Mouse (Mus musculus) hindbrain, embryonic 11.5 days (tissue): Measurements from ENCODE around the gene Nat14. TPM values are rescaled to one million over a fixed set of nuclear protein-coding genes. Genes with fewer than 3 reads are reported as not detected.

ENCODE experiments used
- ATAC-seq: fragments of 200-750 bp; cut with Nextera tagmentation; 2 replicates; pipeline ENCODE4 v1.8.0; 2017; ENCODE audit warnings: mild to moderate bottlenecking, moderate TSS enrichment, moderate library complexity; ENCODE audit not compliant: low FRiP score
- DNase-seq: peaks from one replicate; pipeline ENCODE4 v3.0.0-alpha.2; 2015; ENCODE audit warnings: low spot score
- H3K27ac ChIP-seq: fragments of 300-500 bp; sonication (generic); 2 replicates; pipeline ENCODE4 v1.5.1; 2014; ENCODE audit warnings: mild to moderate bottlenecking, low read depth, low read length
- H3K27me3 ChIP-seq: fragments of 300-500 bp; sonication (generic); 2 replicates; pipeline ENCODE4 v1.6.1; 2014; ENCODE audit warnings: mild to moderate bottlenecking, low read length, moderate library complexity, mixed read lengths; ENCODE audit not compliant: control insufficient read depth, insufficient read depth
- H3K36me3 ChIP-seq: fragments of 300-500 bp; sonication (generic); 2 replicates; pipeline ENCODE4 v1.6.1; 2014; ENCODE audit warnings: mild to moderate bottlenecking, low read length, moderate library complexity, mixed read lengths; ENCODE audit not compliant: control insufficient read depth, insufficient read depth
- H3K4me1 ChIP-seq: fragments of 300-500 bp; sonication (generic); replicated peaks from 2 replicates; pipeline ENCODE4 v1.6.1; 2014; ENCODE audit warnings: low read length, mixed read lengths; ENCODE audit not compliant: control insufficient read depth, insufficient read depth
- H3K4me2 ChIP-seq: fragments of 300-500 bp; sonication (generic); replicated peaks from 2 replicates; pipeline ENCODE4 v1.6.1; 2014; ENCODE audit warnings: mild to moderate bottlenecking, low read depth, low read length
- H3K4me3 ChIP-seq: fragments of 300-500 bp; sonication (generic); 2 replicates; pipeline ENCODE4 v1.5.1; 2014; ENCODE audit warnings: low read depth, low read length
- H3K9ac ChIP-seq: fragments of 300-500 bp; sonication (generic); 2 replicates; pipeline ENCODE4 v1.6.1; 2014; ENCODE audit warnings: low read depth, low read length
- H3K9me3 ChIP-seq: fragments of 300-500 bp; sonication (generic); 2 replicates; pipeline ENCODE4 v1.6.1; 2016; ENCODE audit warnings: low read length; ENCODE audit not compliant: control insufficient read depth
- WGBS: fragments of 180-500 bp; shearing (Covaris S2); extraction: QIAGEN DNeasy Blood & Tissue Kit; methylation state at CpG from one replicate; pipeline ENCODE4 v1.1.7; 2014; 5-methylcytosine and 5-hydroxymethylcytosine counted together
- polyA plus RNA-seq: library from polyadenylated mRNA; unstranded; fragments of >200 nt; fragmentation: Nextera tagmentation; extraction: Ambion mirVana; gene quantifications from 2 replicates; pipeline ENCODE4 v1.2.1, GENCODE M21; 2014

The Nat14 gene
- polyA plus RNA-seq, 1 experiment from 2014 or later, result 7.1 TPM

DNA sequence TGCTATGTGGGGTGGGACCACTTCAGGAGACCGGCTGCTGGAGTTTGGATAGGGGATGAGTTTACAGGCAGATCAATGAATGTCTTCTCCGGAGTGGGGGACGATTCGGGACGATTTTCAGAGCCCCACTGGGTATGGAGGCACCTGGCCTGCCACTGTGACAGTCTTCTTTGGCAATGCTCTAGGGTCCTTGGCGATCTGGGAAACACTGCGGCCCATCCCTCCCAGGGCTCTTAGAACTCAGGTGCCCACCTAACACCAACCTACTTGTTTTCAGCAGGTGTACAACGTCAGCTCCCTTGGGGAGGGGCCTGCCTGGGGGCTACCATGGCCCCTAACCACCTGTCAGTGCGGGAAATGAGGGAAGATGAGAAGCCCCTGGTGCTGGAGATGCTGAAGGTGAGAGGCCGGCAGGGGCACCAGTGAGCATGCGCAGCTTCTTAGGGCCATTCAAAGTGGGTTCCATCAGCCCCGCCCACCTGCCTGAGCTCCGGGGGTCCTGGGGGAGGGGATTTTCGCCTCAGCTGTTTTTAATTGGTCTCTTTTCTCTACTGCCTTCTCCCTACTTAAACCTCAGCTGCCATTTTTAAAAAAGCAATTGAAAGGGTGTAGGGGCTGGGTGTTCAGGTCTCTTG is 1.2 kb downstream of the Nat14 start:
- Histone ChIP-seq H3K27ac (peak overlapping the region; percentile 93), H3K9ac (peak overlapping the region; percentile 55), H3K9me3 (no peaks in the 10 kb centered on the region), H3K4me3 (peak overlapping the region; percentile 34), H3K36me3 (0 out of 2 replicates have a peak, but pooled peaks cover 7% of the 10 kb centered on the region), H3K4me1 (peaks cover 29% of the 10 kb centered on the region), H3K27me3 (no peaks in the 10 kb centered on the region), H3K4me2 (peak overlapping the region; percentile 84)
- under 1% methylated on average over 14 of the region's 14 CpGs for WGBS
- DNase-seq (peak; percentile 91), ATAC-seq (peak; percentile 59)

DNA sequence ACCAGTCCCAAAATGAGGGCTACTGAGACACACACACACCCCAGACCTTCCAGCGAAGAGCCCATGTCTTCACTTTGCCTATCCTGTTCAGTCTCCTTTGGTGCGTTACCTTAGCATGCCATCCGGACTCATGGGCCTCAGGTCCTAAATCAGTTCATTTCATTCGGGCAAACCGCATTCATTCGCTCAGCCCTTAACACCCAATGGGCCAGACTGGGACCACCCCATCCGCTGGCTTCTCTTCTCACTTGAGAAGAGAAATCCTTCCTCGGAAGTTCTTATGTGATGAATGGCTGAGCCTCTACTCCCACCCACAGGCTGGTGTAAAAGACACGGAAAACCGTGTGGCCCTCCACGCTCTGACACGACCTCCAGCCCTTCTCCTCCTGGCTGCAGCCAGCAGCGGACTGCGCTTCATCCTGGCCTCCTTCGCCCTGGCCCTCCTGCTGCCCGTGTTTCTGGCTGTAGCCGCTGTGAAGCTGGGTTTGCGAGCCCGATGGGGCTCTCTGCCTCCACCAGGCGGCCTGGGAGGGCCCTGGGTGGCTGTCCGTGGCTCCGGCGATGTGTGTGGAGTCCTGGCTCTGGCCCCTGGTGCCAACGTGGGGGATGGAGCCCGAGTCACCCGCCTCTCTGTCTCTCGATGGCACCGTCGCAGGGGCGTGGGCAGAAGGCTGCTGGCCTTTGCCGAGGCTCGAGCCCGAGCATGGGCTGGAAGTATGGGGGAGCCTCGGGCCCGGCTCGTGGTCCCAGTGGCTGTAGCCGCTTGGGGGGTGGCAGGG is 1.9 kb downstream of the Nat14 start:
- H3K4me2 ChIP-seq, result peak overlapping the region; percentile 84
- WGBS, result 6% methylated on average over 37 of the region's 37 CpGs
- H3K36me3 ChIP-seq, result 0 out of 2 replicates have a peak, but pooled peaks cover 3% of the 10 kb centered on the region
- H3K4me3 ChIP-seq, result peak overlapping the region; percentile 34
- peak overlapping the region; percentile 93 for H3K27ac ChIP-seq
- DNase-seq (peak; percentile 63), ATAC-seq (no peak)
- peaks cover 29% of the 10 kb centered on the region for H3K4me1 ChIP-seq
- no peaks in the 10 kb centered on the region for H3K27me3 ChIP-seq
- no peaks in the 10 kb centered on the region for H3K9me3 ChIP-seq
- H3K9ac ChIP-seq, result peak overlapping the region; percentile 55

- H3K9ac ChIP-seq, result peak overlapping the region; percentile 55; the same call in 1 of the 2 replicates
These were observed 2.7 kb downstream of the Nat14 start for GRCm38 (mm10) chr7:4924483-4924882.

DNA sequence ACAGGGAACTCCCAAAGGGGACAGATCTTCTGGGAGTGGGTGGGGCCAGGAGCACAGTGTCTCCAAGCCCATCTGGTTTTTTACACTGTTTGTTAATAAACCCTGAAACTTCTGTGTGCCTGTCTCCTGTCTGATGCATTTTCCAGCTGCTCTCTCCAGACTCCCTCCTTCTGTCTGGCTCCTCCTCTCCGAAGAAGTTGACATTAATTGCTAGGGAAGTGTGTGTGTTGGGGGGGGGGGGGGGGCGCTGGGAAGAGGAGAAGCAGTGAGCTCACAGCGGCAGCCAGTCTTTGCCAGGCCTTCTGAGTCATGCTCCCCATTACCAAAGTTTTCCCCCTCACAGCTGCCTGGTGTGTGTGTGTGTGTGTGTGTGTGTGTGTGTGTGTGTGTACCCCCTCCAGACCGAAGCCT is 3.1 kb downstream of the Nat14 start:
- H3K9ac ChIP-seq, result 0 out of 2 replicates have a peak overlapping the region, but pooled peaks have one; percentile 42
- no peaks in the 10 kb centered on the region for H3K36me3 ChIP-seq
- H3K9me3 ChIP-seq, result no peaks in the 10 kb centered on the region
- ATAC-seq, result no peak
- peak; percentile 41 for DNase-seq
- H3K27me3 ChIP-seq, result no peaks in the 10 kb centered on the region
- peak overlapping the region; percentile 93 for H3K27ac ChIP-seq
- H3K4me2 ChIP-seq, result 0 out of 2 replicates have a peak overlapping the region, but pooled peaks have one; percentile 0
- H3K4me3 ChIP-seq, result no peak overlapping the region
- WGBS, result 8% methylated on average over 3 of the region's 4 CpGs
- H3K4me1 ChIP-seq, result peaks cover 29% of the 10 kb centered on the region

More at GRCm38 (mm10) chr7:4924483-4924882, 2.7 kb downstream of the Nat14 start:
- Histone ChIP-seq H3K27me3 (no peaks in the 10 kb centered on the region), H3K4me3 (peak overlapping the region; percentile 34; the same call in 1 of the 2 replicates), H3K9me3 (no peaks in the 10 kb centered on the region), H3K27ac (peak overlapping the region; percentile 93), H3K4me2 (peak overlapping the region; percentile 84; the same call in 1 of the 2 replicates), H3K36me3 (no peaks in the 10 kb centered on the region), H3K4me1 (peaks cover 29% of the 10 kb centered on the region)
- ATAC-seq (no peak), DNase-seq (no peak)
- WGBS, result 9% methylated on average over 4 of the region's 4 CpGs

DNA sequence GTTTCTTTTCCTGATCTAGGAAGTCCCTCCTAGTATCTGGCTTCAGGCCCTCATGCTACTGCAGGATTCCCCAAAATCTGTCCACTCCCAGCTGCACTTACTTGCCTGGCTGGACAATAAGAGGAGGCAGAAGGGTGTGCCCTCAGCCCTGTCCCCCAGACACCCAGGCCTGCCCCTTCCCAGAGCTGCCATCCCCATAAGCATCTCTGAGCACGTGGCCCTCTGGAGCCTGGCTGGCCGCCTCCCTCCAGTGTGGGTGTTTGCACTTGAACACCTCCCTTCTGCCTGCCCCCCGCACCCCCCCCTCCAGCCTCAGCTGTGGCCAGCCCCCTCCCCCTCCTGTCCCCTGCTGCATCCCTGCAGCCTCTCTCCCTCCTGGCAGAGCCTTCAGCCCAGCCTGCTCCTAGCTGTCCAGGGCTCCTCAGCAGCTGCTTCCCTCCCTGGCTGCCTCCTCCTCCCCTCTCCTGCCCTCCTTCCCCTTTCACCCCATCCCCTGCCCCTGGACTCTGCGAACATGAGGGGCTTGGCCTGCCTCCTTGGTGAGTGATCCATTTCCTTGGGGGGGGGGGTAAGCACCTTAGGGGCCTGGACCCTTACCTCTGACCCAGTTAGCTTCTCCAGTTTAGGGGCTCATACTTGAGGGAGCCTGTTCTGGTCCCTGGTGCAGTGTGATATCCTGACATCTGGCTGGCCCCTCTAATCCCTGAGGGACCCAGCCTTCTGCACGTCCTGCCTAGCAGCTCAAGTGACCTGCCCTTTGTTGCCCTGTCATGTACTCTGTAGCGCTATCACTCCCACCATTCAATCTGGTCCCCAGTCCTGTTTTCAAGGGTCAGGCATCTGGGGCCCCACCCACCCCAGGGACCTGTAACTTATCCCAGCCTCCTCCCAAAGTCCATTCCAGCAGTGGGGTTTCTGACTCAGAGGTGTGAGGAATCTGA is 3.9 kb downstream of the Nat14 start, which contains the start of gene Ssc5d:
Ssc5d (plus strand) TSS at position 345 of the 941 bp plus-strand sequence.
- Histone ChIP-seq H3K9me3 (no peaks in the 10 kb centered on the region), H3K9ac (peak within 1 kb of the TSS; percentile 42), H3K27ac (peak within 1 kb of the TSS; percentile 93), H3K4me1 (peaks cover 29% of the 10 kb centered on the region), H3K36me3 (no peaks in the 10 kb centered on the region), H3K4me2 (peak within 1 kb of the TSS; percentile 14; the same call in 1 of the 2 replicates), H3K27me3 (no peaks in the 10 kb centered on the region), H3K4me3 (no peak within 1 kb of the TSS)
- ATAC-seq (peak; percentile 34), DNase-seq (peak; percentile 49)
- 7% methylated on average over 5 of the region's 6 CpGs for WGBS

GRCm38 (mm10) chr7:4926849-4927248 is 5.0 kb downstream of the Nat14 start:
- Histone ChIP-seq H3K9me3 (no peaks in the 10 kb centered on the region), H3K4me1 (peaks cover 27% of the 10 kb centered on the region), H3K27me3 (no peaks in the 10 kb centered on the region), H3K27ac (no peak overlapping the region), H3K4me3 (no peak overlapping the region), H3K9ac (0 out of 2 replicates have a peak overlapping the region, but pooled peaks have one; percentile 5), H3K36me3 (no peaks in the 10 kb centered on the region), H3K4me2 (no peak overlapping the region)
- no peak for ATAC-seq
- no peak for DNase-seq
- 68% methylated on average over 16 of the region's 16 CpGs for WGBS

DNA sequence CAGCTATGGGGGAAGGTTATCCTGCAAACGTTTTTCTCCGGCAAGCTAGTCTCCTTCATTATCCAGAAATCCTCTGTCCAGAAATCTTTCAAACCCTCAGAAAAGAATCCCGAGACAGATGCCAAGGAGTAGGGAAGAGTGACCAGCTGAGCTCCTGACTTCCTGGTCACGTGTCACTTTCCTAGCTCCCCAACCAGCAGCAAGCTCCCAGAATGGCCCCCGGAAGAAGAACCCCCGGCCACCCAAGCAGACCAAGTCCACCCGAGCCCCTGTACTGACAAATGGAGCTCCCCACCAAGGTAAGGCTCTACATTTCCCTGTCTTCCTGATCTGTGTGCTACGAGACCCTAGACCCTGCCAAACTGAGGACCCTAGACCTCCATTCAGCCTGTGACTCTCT is 5.9 kb downstream of the Nat14 start:
- Histone ChIP-seq H3K27ac (no peak overlapping the region), H3K36me3 (no peaks in the 10 kb centered on the region), H3K4me3 (no peak overlapping the region), H3K27me3 (no peaks in the 10 kb centered on the region), H3K4me2 (no peak overlapping the region), H3K9ac (no peak overlapping the region), H3K9me3 (no peaks in the 10 kb centered on the region), H3K4me1 (peaks cover 23% of the 10 kb centered on the region)
- ATAC-seq (no peak), DNase-seq (no peak)
- 60% methylated on average over 8 of the region's 8 CpGs for WGBS

- no peak for ATAC-seq
- no peak overlapping the region for H3K27ac ChIP-seq
- DNase-seq, result no peak
- H3K9ac ChIP-seq, result no peak overlapping the region
- H3K4me2 ChIP-seq, result no peak overlapping the region
- WGBS, result 64% methylated on average over 17 of the region's 17 CpGs
- no peaks in the 10 kb centered on the region for H3K9me3 ChIP-seq
- H3K27me3 ChIP-seq, result no peaks in the 10 kb centered on the region
- H3K4me3 ChIP-seq, result no peak overlapping the region
- H3K4me1 ChIP-seq, result peaks cover 19% of the 10 kb centered on the region
- H3K36me3 ChIP-seq, result no peaks in the 10 kb centered on the region
These were observed 6.5 kb downstream of the Nat14 start for GRCm38 (mm10) chr7:4928323-4928722.
